Mouse (Mus musculus) intestine, embryonic 16.5 days (tissue): ENCODE data around the gene Dst. TPM values are rescaled to one million over a fixed set of nuclear protein-coding genes. Genes with fewer than 3 reads are reported as not detected.

Experiments
- ATAC-seq: fragments of 200-750 bp; cut with Nextera tagmentation; 2 replicates; pipeline ENCODE4 v1.8.0; 2017; ENCODE audit warnings: moderate TSS enrichment, moderate library complexity
- H3K27ac ChIP-seq: fragments of 300-500 bp; sonication (generic); 2 replicates; pipeline ENCODE4 v1.5.1; 2014; ENCODE audit warnings: mild to moderate bottlenecking, low read length
- H3K27me3 ChIP-seq: fragments of 300-500 bp; sonication (generic); replicated peaks from 2 replicates; pipeline ENCODE4 v1.6.1; 2014; ENCODE audit warnings: low read length, control low read depth, mixed read lengths; ENCODE audit not compliant: control insufficient read depth, insufficient read depth
- H3K36me3 ChIP-seq: fragments of 300-500 bp; sonication (generic); 2 replicates; pipeline ENCODE4 v1.6.1; 2014; ENCODE audit warnings: low read length, control low read depth; ENCODE audit not compliant: control insufficient read depth, insufficient read depth
- H3K4me1 ChIP-seq: fragments of 300-500 bp; sonication (generic); 2 replicates; pipeline ENCODE4 v1.6.1; 2014; ENCODE audit warnings: low read length, control low read depth, mixed read lengths; ENCODE audit not compliant: control insufficient read depth, insufficient read depth
- H3K4me2 ChIP-seq: fragments of 300-500 bp; sonication (generic); 2 replicates; pipeline ENCODE4 v1.6.1; 2014; ENCODE audit warnings: low read depth, low read length, control low read depth
- H3K4me3 ChIP-seq: fragments of 300-500 bp; sonication (generic); 2 replicates; pipeline ENCODE4 v1.5.1; 2014; ENCODE audit warnings: mild to moderate bottlenecking, low read length
- H3K9ac ChIP-seq: fragments of 300-500 bp; sonication (generic); 2 replicates; pipeline ENCODE4 v1.6.1; 2014; ENCODE audit warnings: low read depth, low read length
- H3K9me3 ChIP-seq: fragments of 300-500 bp; sonication (generic); 2 replicates; pipeline ENCODE4 v1.6.1; 2016; ENCODE audit warnings: low read length, control low read depth; ENCODE audit not compliant: control insufficient read depth
- WGBS: fragments of 180-500 bp; shearing (Covaris S2); extraction: QIAGEN DNeasy Blood & Tissue Kit; methylation state at CpG from one replicate; pipeline ENCODE4 v1.1.7; 2014; 5-methylcytosine and 5-hydroxymethylcytosine counted together
- polyA plus RNA-seq: library from polyadenylated mRNA; unstranded; fragments of >200 nt; fragmentation: Nextera tagmentation; extraction: Ambion mirVana; gene quantifications from 2 replicates; pipeline ENCODE4 v1.2.1, GENCODE M21; 2015

Gene Dst
- polyA plus RNA-seq, 1 experiment from 2014 or later = 15.1 TPM

- Histone ChIP-seq H3K9ac (no peak overlapping the region), H3K9me3 (no peaks in the 10 kb centered on the region)
- WGBS = 94% methylated on average over 5 of the region's 5 CpGs
Observed at GRCm38 (mm10) chr1:33916554-33916953, 8.5 kb downstream of the Dst start.

GRCm38 (mm10) chr1:33922975-33923374 lies 14.9 kb downstream of the Dst start:
- ATAC-seq = no peak
- Histone ChIP-seq H3K36me3 (no peaks in the 10 kb centered on the region), H3K4me2 (no peak overlapping the region), H3K27me3 (no peaks in the 10 kb centered on the region), H3K9me3 (no peaks in the 10 kb centered on the region), H3K4me3 (no peak overlapping the region), H3K4me1 (no peaks in the 10 kb centered on the region), H3K27ac (no peak overlapping the region), H3K9ac (no peak overlapping the region)
- 67% methylated on average over 7 of the region's 7 CpGs for WGBS

More at GRCm38 (mm10) chr1:33916554-33916953, 8.5 kb downstream of the Dst start:
- Histone ChIP-seq H3K36me3 (no peaks in the 10 kb centered on the region), H3K4me2 (no peak overlapping the region), H3K27ac (no peak overlapping the region), H3K4me3 (no peak overlapping the region), H3K4me1 (no peaks in the 10 kb centered on the region), H3K27me3 (no peaks in the 10 kb centered on the region)
- ATAC-seq = no peak

- Histone ChIP-seq H3K9ac (no peak overlapping the region), H3K4me1 (no peaks in the 10 kb centered on the region), H3K4me2 (no peak overlapping the region), H3K9me3 (no peaks in the 10 kb centered on the region), H3K36me3 (no peaks in the 10 kb centered on the region), H3K27me3 (no peaks in the 10 kb centered on the region), H3K27ac (no peak overlapping the region), H3K4me3 (no peak overlapping the region)
- WGBS = 47% methylated on average over 3 of the region's 3 CpGs
- peak; percentile 46; the same call in 1 of the 2 replicates for ATAC-seq
Observed at GRCm38 (mm10) chr1:33925283-33925682, 17.3 kb downstream of the Dst start.

GRCm38 (mm10) chr1:33927466-33927865 lies 19.4 kb downstream of the Dst start:
- Histone ChIP-seq H3K27me3 (no peaks in the 10 kb centered on the region), H3K9me3 (no peaks in the 10 kb centered on the region), H3K4me2 (no peak overlapping the region), H3K4me3 (no peak overlapping the region), H3K27ac (no peak overlapping the region), H3K36me3 (no peaks in the 10 kb centered on the region), H3K4me1 (no peaks in the 10 kb centered on the region), H3K9ac (no peak overlapping the region)
- WGBS = 88% methylated on average over 7 of the region's 7 CpGs
- no peak for ATAC-seq

GRCm38 (mm10) chr1:33931791-33932190 lies 23.8 kb downstream of the Dst start:
- no peak overlapping the region for H3K9ac ChIP-seq
- no peak overlapping the region for H3K4me2 ChIP-seq
- no peak for ATAC-seq
- 79% methylated on average over 8 of the region's 8 CpGs for WGBS
- H3K27me3 ChIP-seq = no peaks in the 10 kb centered on the region
- H3K9me3 ChIP-seq = no peaks in the 10 kb centered on the region
- H3K4me3 ChIP-seq = no peak overlapping the region
- no peaks in the 10 kb centered on the region for H3K36me3 ChIP-seq
- H3K27ac ChIP-seq = no peak overlapping the region
- no peaks in the 10 kb centered on the region for H3K4me1 ChIP-seq

- Histone ChIP-seq H3K4me3 (no peak overlapping the region), H3K4me1 (no peaks in the 10 kb centered on the region), H3K9me3 (no peaks in the 10 kb centered on the region), H3K4me2 (no peak overlapping the region), H3K9ac (no peak overlapping the region), H3K27ac (no peak overlapping the region), H3K36me3 (no peaks in the 10 kb centered on the region), H3K27me3 (no peaks in the 10 kb centered on the region)
- no peak for ATAC-seq
- 88% methylated on average over 3 of the region's 3 CpGs for WGBS
Observed at GRCm38 (mm10) chr1:33932196-33932595, 24.2 kb downstream of the Dst start.

- ATAC-seq = no peak
- Histone ChIP-seq H3K9me3 (no peaks in the 10 kb centered on the region), H3K4me1 (no peaks in the 10 kb centered on the region), H3K27ac (no peak overlapping the region), H3K36me3 (no peaks in the 10 kb centered on the region), H3K27me3 (no peaks in the 10 kb centered on the region), H3K4me3 (no peak overlapping the region), H3K9ac (no peak overlapping the region), H3K4me2 (no peak overlapping the region)
- 77% methylated on average over 14 of the region's 14 CpGs for WGBS
Observed at GRCm38 (mm10) chr1:33932845-33933499, 24.9 kb downstream of the Dst start.

GRCm38 (mm10) chr1:33935946-33936345 lies 27.9 kb downstream of the Dst start:
- WGBS = 86% methylated on average over 3 of the region's 3 CpGs
- Histone ChIP-seq H3K36me3 (no peaks in the 10 kb centered on the region), H3K4me3 (no peak overlapping the region), H3K27me3 (no peaks in the 10 kb centered on the region), H3K9me3 (no peaks in the 10 kb centered on the region), H3K9ac (no peak overlapping the region), H3K27ac (no peak overlapping the region), H3K4me1 (no peaks in the 10 kb centered on the region), H3K4me2 (no peak overlapping the region)
- no peak for ATAC-seq

- H3K4me1 ChIP-seq = no peaks in the 10 kb centered on the region
- H3K4me2 ChIP-seq = no peak overlapping the region
- H3K4me3 ChIP-seq = no peak overlapping the region
- no peaks in the 10 kb centered on the region for H3K27me3 ChIP-seq
- ATAC-seq = no peak
- H3K27ac ChIP-seq = no peak overlapping the region
- no peak overlapping the region for H3K9ac ChIP-seq
- WGBS = 79% methylated on average over 5 of the region's 5 CpGs
- H3K9me3 ChIP-seq = no peaks in the 10 kb centered on the region
- H3K36me3 ChIP-seq = no peaks in the 10 kb centered on the region
Observed at GRCm38 (mm10) chr1:33939828-33940227, 31.8 kb downstream of the Dst start.

- WGBS = 78% methylated on average over 11 of the region's 11 CpGs
- no peaks in the 10 kb centered on the region for H3K27me3 ChIP-seq
- no peaks in the 10 kb centered on the region for H3K9me3 ChIP-seq
- H3K4me3 ChIP-seq = no peak overlapping the region
- H3K4me1 ChIP-seq = no peaks in the 10 kb centered on the region
- no peak for ATAC-seq
- H3K9ac ChIP-seq = no peak overlapping the region
- no peaks in the 10 kb centered on the region for H3K36me3 ChIP-seq
- H3K27ac ChIP-seq = no peak overlapping the region
- H3K4me2 ChIP-seq = no peak overlapping the region
Observed at GRCm38 (mm10) chr1:33940364-33940928, 32.4 kb downstream of the Dst start.
